Mouse (Mus musculus) C2C12 (cell line): ENCODE results near the gene Kbtbd4. TPM values are rescaled to one million over a fixed set of nuclear protein-coding genes. Genes with fewer than 3 reads are reported as not detected.

Experiments
- H3K27me3 ChIP-seq: one replicate; pipeline ENCODE4 v1.6.1; 2011; ENCODE audit not compliant: control insufficient read depth, insufficient read depth, insufficient read length
- H3K36me3 ChIP-seq: one replicate; pipeline ENCODE4 v1.6.1; 2011; ENCODE audit not compliant: control insufficient read depth, insufficient read depth
- H3K4me3 ChIP-seq: one replicate; pipeline ENCODE4 v1.5.1; 2011; ENCODE audit warnings: mild to moderate bottlenecking, control low read depth; ENCODE audit not compliant: poor library complexity, insufficient read depth, severe bottlenecking
- H3K79me2 ChIP-seq: one replicate; pipeline ENCODE4 v1.6.1; 2011; ENCODE audit not compliant: control insufficient read depth, insufficient read depth
- H3K79me3 ChIP-seq: one replicate; pipeline ENCODE4 v1.6.1; 2011; ENCODE audit warnings: low read depth, control low read depth
- H3ac ChIP-seq: one replicate; pipeline ENCODE3; 2011; ENCODE audit warnings: low read depth; ENCODE audit not compliant: control insufficient read depth, insufficient read length
- CEBPB ChIP-seq: IDR thresholded peaks from one replicate; pipeline ENCODE4 v1.6.1; 2011; ENCODE audit warnings: low read depth, mild to moderate bottlenecking, control low read depth, moderate library complexity
- CTCF ChIP-seq: IDR thresholded peaks from one replicate; pipeline ENCODE4 v1.5.1; 2011; ENCODE audit not compliant: control insufficient read depth, insufficient read depth, insufficient read length
- FOSL1 ChIP-seq: IDR thresholded peaks from one replicate; pipeline ENCODE4 v1.8.0; 2011; ENCODE audit warnings: mild to moderate bottlenecking, low read length; ENCODE audit not compliant: poor library complexity, insufficient read depth, severe bottlenecking
- MAX ChIP-seq: IDR thresholded peaks from one replicate; pipeline ENCODE4 v1.6.1; 2011; ENCODE audit warnings: mild to moderate bottlenecking, control low read depth
- MYOD1 ChIP-seq: IDR thresholded peaks from one replicate; pipeline ENCODE4 v1.6.1; 2011; ENCODE audit warnings: low read depth; ENCODE audit not compliant: control insufficient read depth, insufficient read length
- MYOG ChIP-seq: IDR thresholded peaks from one replicate; pipeline ENCODE4 v1.6.1; 2011; ENCODE audit not compliant: control insufficient read depth, insufficient read length; ENCODE audit errors: extremely low read depth
- USF1 ChIP-seq: IDR thresholded peaks from one replicate; pipeline ENCODE4 v1.6.1; 2011; ENCODE audit warnings: low read depth, mild to moderate bottlenecking, control low read depth, moderate library complexity
- polyA plus RNA-seq: library from polyadenylated mRNA; unstranded; fragments of >200 nt; fragmentation: generic; extraction: Trizol; gene quantifications from one replicate; pipeline ENCODE4 v1.2.1, GENCODE M21; 2012; ENCODE audit warnings: missing spikeins

The Kbtbd4 gene
- polyA plus RNA-seq, 1 experiment, result 17.3 TPM

GRCm38 (mm10) chr2:90932273-90932672 lies 27.7 kb downstream of the Kbtbd4 start:
- H3K27me3 ChIP-seq, result peaks cover 3% of the 10 kb centered on the region
- H3ac ChIP-seq, result no peak overlapping the region
- no peaks in the 10 kb centered on the region for H3K79me2 ChIP-seq
- TF ChIP-seq MAX (no peak), MYOD1 (no peak), MYOG (no peak), CEBPB (no peak), FOSL1 (no peak), USF1 (no peak), CTCF (no peak)
- no peak overlapping the region for H3K4me3 ChIP-seq
- no peaks in the 10 kb centered on the region for H3K79me3 ChIP-seq
- H3K36me3 ChIP-seq, result no peaks in the 10 kb centered on the region

DNA sequence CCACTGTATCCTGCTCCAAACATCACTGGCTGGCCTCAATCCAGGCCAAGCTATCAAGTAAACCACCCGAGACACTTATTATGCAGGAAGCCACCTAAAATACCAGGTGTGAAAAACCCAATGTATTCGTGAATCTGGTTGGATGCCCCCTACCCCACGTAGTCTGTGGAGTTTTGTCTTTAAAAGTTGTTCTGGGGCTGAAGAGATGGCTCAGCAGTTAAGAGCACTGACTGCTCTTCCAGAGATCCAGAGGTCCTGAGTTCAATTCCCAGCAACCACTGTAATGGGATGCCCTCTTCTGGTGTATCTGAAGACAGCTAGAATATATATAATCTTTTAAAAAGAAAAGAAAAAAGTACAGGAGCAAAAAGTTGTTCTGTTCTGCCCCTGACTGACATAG lies 33.8 kb downstream of the Kbtbd4 start:
- no peak overlapping the region for H3K4me3 ChIP-seq
- peaks cover 16% of the 10 kb centered on the region for H3K36me3 ChIP-seq
- H3ac ChIP-seq, result no peak overlapping the region
- no peak for TF ChIP-seq MAX
- TF ChIP-seq USF1, result no peak
- TF ChIP-seq CEBPB, result no peak
- TF ChIP-seq FOSL1, result no peak
- no peak for TF ChIP-seq MYOD1
- TF ChIP-seq MYOG, result no peak
- TF ChIP-seq CTCF, result no peak
- peaks cover 35% of the 10 kb centered on the region for H3K79me2 ChIP-seq
- H3K27me3 ChIP-seq, result no peaks in the 10 kb centered on the region
- peaks cover 29% of the 10 kb centered on the region for H3K79me3 ChIP-seq

- peaks cover 18% of the 10 kb centered on the region for H3K36me3 ChIP-seq
- peak overlapping the region; percentile 19 for H3ac ChIP-seq
- TF ChIP-seq CEBPB (no peak), MYOG (no peak), FOSL1 (no peak), MAX (no peak), MYOD1 (no peak)
- peaks cover 49% of the 10 kb centered on the region for H3K79me2 ChIP-seq
- peaks cover 43% of the 10 kb centered on the region for H3K79me3 ChIP-seq
- no peaks in the 10 kb centered on the region for H3K27me3 ChIP-seq
- peak overlapping the region; percentile 39 for H3K4me3 ChIP-seq
Measured at GRCm38 (mm10) chr2:90939750-90940149, 35.2 kb downstream of the Kbtbd4 start.

GRCm38 (mm10) chr2:90940233-90941229 lies 36.0 kb downstream of the Kbtbd4 start, which contains the start of gene Celf1:
TSS of gene Celf1 (plus strand) at chr2:90940382.
- Histone ChIP-seq H3K4me3 (peak within 1 kb of the TSS; percentile 77), H3K36me3 (peaks cover 18% of the 10 kb centered on the region), H3K27me3 (no peaks in the 10 kb centered on the region), H3K79me3 (peaks cover 51% of the 10 kb centered on the region), H3K79me2 (peaks cover 57% of the 10 kb centered on the region), H3ac (peak within 1 kb of the TSS; percentile 98)
- peak; percentile 45 for TF ChIP-seq USF1
- TF ChIP-seq CEBPB, result no peak
- TF ChIP-seq FOSL1, result no peak
- TF ChIP-seq MYOG, result no peak
- TF ChIP-seq MAX, result no peak
- no peak for TF ChIP-seq MYOD1
- TF ChIP-seq CTCF, result peak; percentile 86

- Histone ChIP-seq H3K79me3 (peaks cover 63% of the 10 kb centered on the region), H3K79me2 (peaks cover 69% of the 10 kb centered on the region), H3K36me3 (peaks cover 18% of the 10 kb centered on the region), H3K4me3 (peak overlapping the region; percentile 77), H3ac (no peak overlapping the region), H3K27me3 (no peaks in the 10 kb centered on the region)
- no peak for TF ChIP-seq CTCF
- no peak for TF ChIP-seq CEBPB
- TF ChIP-seq USF1, result no peak
- peak; percentile 44 for TF ChIP-seq MYOD1
Measured at GRCm38 (mm10) chr2:90941744-90942143, 37.2 kb downstream of the Kbtbd4 start.

DNA sequence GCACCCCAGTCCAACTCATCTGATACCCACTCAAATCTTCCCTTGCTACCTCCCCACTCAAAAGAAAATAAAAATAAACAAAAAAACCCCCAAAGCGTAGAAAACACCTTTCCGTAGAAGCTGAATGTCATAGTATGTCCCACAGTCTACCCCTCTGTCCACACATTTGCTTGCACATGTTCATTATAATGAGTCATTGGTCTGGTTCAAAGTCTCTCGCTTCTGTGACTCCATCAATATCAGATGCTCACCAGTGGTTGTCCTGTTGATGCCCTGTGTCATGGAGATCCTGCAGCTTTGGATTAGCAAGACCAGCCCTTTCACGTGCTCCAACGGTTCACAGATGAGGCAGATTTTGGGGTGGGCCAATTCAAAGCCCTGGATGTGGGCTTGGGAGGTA lies 45.6 kb downstream of the Kbtbd4 start:
- Histone ChIP-seq H3K36me3 (peaks cover 18% of the 10 kb centered on the region), H3K79me3 (peaks cover 99% of the 10 kb centered on the region), H3K79me2 (peaks cover 100% of the 10 kb centered on the region), H3K4me3 (no peak overlapping the region), H3ac (no peak overlapping the region), H3K27me3 (no peaks in the 10 kb centered on the region)
- TF ChIP-seq CTCF (no peak), MAX (no peak), CEBPB (no peak), MYOG (no peak), MYOD1 (no peak), FOSL1 (no peak), USF1 (no peak)
